In the genomic region with DNA sequence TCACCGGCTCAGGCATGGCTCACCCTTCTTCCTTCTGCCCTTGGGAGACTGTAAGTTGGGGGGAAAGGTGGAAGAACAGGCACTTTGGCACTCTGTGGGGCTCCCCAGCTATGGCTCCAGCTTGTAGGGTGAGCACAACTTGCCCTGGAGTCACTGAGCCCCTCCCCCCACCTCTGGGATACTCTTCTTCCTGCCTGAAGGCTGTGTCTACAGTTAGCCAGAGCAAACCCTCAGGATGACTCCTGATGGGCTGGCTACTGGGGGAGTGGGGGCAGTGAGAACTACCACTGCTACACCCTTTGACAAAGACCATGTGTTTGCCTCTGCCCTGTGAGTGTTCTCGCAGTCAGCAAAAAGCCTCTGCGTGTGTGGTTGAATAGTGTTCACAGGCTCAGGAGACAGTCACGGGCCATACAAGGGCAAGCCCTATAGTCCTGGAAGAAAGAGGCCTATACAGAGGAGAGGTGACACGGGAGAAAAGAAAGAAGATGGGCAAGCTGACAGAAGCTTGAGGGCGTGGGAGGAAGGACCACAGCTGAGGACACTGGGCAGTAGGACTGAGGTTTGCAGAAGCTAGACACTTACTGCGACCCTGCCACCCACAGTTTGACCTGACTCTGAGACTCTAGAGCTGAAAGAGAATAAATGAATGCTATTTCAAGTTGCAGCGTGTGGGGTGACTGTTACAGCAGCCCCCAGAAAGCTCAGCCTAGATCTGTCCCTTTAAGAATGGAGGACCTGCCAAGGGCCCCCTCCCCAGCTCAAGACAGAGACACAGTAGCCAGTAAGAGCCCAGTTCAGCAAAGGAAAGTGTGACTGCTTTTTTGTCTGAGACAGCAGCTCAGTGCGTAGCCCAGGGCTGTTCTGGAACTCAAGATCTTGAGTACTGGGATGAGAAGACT, we compare ENCODE assay signal across 12 mouse cellular contexts. TPM values are rescaled to one million over a fixed set of nuclear protein-coding genes. Genes with fewer than 3 reads are reported as not detected.
A peak's percentile ranks its signal among the peaks of the same experiment; 100 is the strongest.
DNase-seq lines count a peak whose midpoint lies in the region; ATAC-seq and TF ChIP-seq lines count a peak whose summit lies in the region.
"Had no signal": no experiment of that assay in that cellular context is flagged by ENCODE, and none has a peak within 500 bp of the region (broad histone marks: within the 10 kb centered on the region; RNA-seq: fewer than 3 reads in every experiment).

No protein-coding gene starts in this region.

- H3K4me1 ChIP-seq in heart, embryonic 10.5 days = peaks cover 68% of the 10 kb centered on the region
- peaks cover 17% of the 10 kb centered on the region for H3K4me1 ChIP-seq in limb, embryonic 14.5 days (ENCODE audit: control insufficient read depth, insufficient read depth, low read length)
- peaks cover 14% of the 10 kb centered on the region for H3K4me1 ChIP-seq in stomach, embryonic 16.5 days (ENCODE audit: control insufficient read depth, insufficient read depth, low read length)
- peaks cover 17% of the 10 kb centered on the region for H3K4me1 ChIP-seq in kidney, embryonic 14.5 days (ENCODE audit: control insufficient read depth, insufficient read depth, low read length)

- H3K9me3 ChIP-seq in heart, embryonic 10.5 days = no peaks in the 10 kb centered on the region
- H3K9me3 ChIP-seq in limb, embryonic 14.5 days (ENCODE audit: control insufficient read depth, low read length) = no peaks in the 10 kb centered on the region
- no peaks in the 10 kb centered on the region for H3K9me3 ChIP-seq in stomach, embryonic 16.5 days (replicated peaks; ENCODE audit: control insufficient read depth, low read length)
- no peaks in the 10 kb centered on the region for H3K9me3 ChIP-seq in kidney, embryonic 14.5 days (ENCODE audit: control insufficient read depth, low read length)
- H3K9me3 ChIP-seq: embryonic facial prominence, embryonic 15.5 days had no signal

- ATAC-seq in limb, embryonic 14.5 days (ENCODE audit: low FRiP score, low read depth) = no peak
- no peak for ATAC-seq in stomach, embryonic 16.5 days (ENCODE audit: insufficient read depth, low FRiP score)
- no peak for ATAC-seq in kidney, embryonic 14.5 days (ENCODE audit: low FRiP score, low TSS enrichment)

- TF ChIP-seq POLR2A in limb, embryonic 14.5 days (IDR thresholded peaks at IDR 0.05; ENCODE audit: borderline replicate concordance, extremely low read depth, insufficient read depth, insufficient read length) = no peak

- peak overlapping the region; percentile 16; the same call in 1 of the 2 replicates for H3K9ac ChIP-seq in limb, embryonic 14.5 days (ENCODE audit: low read depth, low read length, severe bottlenecking)
- H3K9ac ChIP-seq in stomach, embryonic 16.5 days (ENCODE audit: low read length) = peak overlapping the region; percentile 28; the same call in 1 of the 2 replicates
- H3K9ac ChIP-seq in kidney, embryonic 14.5 days (ENCODE audit: low read depth, low read length) = no peak overlapping the region
- H3K9ac ChIP-seq: embryonic facial prominence, embryonic 15.5 days had no signal

- 49% methylated on average over 9 of the region's 9 CpGs for WGBS in heart, embryonic 10.5 days
- 59% methylated on average over 9 of the region's 9 CpGs for WGBS in limb, embryonic 14.5 days
- 51% methylated on average over 9 of the region's 9 CpGs for WGBS in stomach, embryonic 16.5 days
- WGBS in kidney, embryonic 14.5 days = 58% methylated on average over 9 of the region's 9 CpGs

- no peak for TF ChIP-seq CTCF in layer of hippocampus, adult 2 months (conservative IDR thresholded peaks at IDR 0.05)

- no peak overlapping the region; the same call in 1 of the 2 replicates for H3K4me3 ChIP-seq in heart, embryonic 10.5 days
- no peak overlapping the region for H3K4me3 ChIP-seq in limb, embryonic 14.5 days (replicated peaks; ENCODE audit: low read length)
- H3K4me3 ChIP-seq in stomach, embryonic 16.5 days (replicated peaks; ENCODE audit: low read length) = no peak overlapping the region
- H3K4me3 ChIP-seq in kidney, embryonic 14.5 days (ENCODE audit: low read length) = no peak overlapping the region
- H3K4me3 ChIP-seq in layer of hippocampus, adult 2 months = no peak overlapping the region
- H3K4me3 ChIP-seq: embryonic facial prominence, embryonic 15.5 days had no signal

- no peaks in the 10 kb centered on the region for H3K27me3 ChIP-seq in heart, embryonic 10.5 days (ENCODE audit: insufficient read depth, poor library complexity, severe bottlenecking)
- H3K27me3 ChIP-seq in limb, embryonic 14.5 days (ENCODE audit: control insufficient read depth, insufficient read depth, low read length) = no peaks in the 10 kb centered on the region
- H3K27me3 ChIP-seq in stomach, embryonic 16.5 days (ENCODE audit: control insufficient read depth, insufficient read depth, low read length) = no peaks in the 10 kb centered on the region
- H3K27me3 ChIP-seq in kidney, embryonic 14.5 days (ENCODE audit: control insufficient read depth, insufficient read depth, low read length) = no peaks in the 10 kb centered on the region; the same call in 1 of the 2 replicates
- H3K27me3 ChIP-seq: embryonic facial prominence, embryonic 15.5 days had no signal

- no peak overlapping the region for H3K4me2 ChIP-seq in limb, embryonic 14.5 days (replicated peaks; ENCODE audit: low read depth, low read length, severe bottlenecking)
- no peak overlapping the region for H3K4me2 ChIP-seq in stomach, embryonic 16.5 days (ENCODE audit: low read depth, low read length)
- H3K4me2 ChIP-seq in kidney, embryonic 14.5 days (replicated peaks; ENCODE audit: low read depth, low read length) = no peak overlapping the region
- H3K4me2 ChIP-seq: embryonic facial prominence, embryonic 15.5 days had no signal

- DNase-seq in heart, embryonic 10.5 days (ENCODE audit: low spot score) = no peak
- no peak for DNase-seq in heart, adult 11 months
- peak; percentile 21 for DNase-seq in retina, embryonic 14.5 days (ENCODE audit: low spot score)
- DNase-seq in retina, postnatal 1 day = no peak
- no peak for DNase-seq in limb, embryonic 14.5 days (ENCODE audit: low spot score)
- DNase-seq in layer of hippocampus, adult 2 months (ENCODE audit: low spot score in 2 of 2) = no peak
- DNase-seq: gastrocnemius, postnatal 36 days; kidney, adult 8-10 months; spleen, adult 18-20 months had no signal

- no peaks in the 10 kb centered on the region for H3K36me3 ChIP-seq in heart, embryonic 10.5 days
- H3K36me3 ChIP-seq in limb, embryonic 14.5 days (ENCODE audit: control insufficient read depth, insufficient read depth, low read length) = no peaks in the 10 kb centered on the region
- H3K36me3 ChIP-seq in stomach, embryonic 16.5 days (ENCODE audit: control insufficient read depth, insufficient read depth, low read length) = no peaks in the 10 kb centered on the region
- H3K36me3 ChIP-seq in kidney, embryonic 14.5 days (ENCODE audit: control insufficient read depth, insufficient read depth, low read length) = no peaks in the 10 kb centered on the region
- H3K36me3 ChIP-seq: embryonic facial prominence, embryonic 15.5 days had no signal

- H3K27ac ChIP-seq in heart, embryonic 10.5 days = peak overlapping the region; percentile 80
- no peak overlapping the region for H3K27ac ChIP-seq in limb, embryonic 14.5 days (replicated peaks; ENCODE audit: low read depth, low read length)
- H3K27ac ChIP-seq in stomach, embryonic 16.5 days (ENCODE audit: low read length) = no peak overlapping the region
- H3K27ac ChIP-seq in kidney, embryonic 14.5 days (ENCODE audit: low read depth, low read length) = no peak overlapping the region
- H3K27ac ChIP-seq in layer of hippocampus, adult 2 months = no peak overlapping the region
- H3K27ac ChIP-seq: embryonic facial prominence, embryonic 15.5 days had no signal

RNA-seq across cellular contexts. Expression of a gene that starts 9.7 kb away (rescaled TPM):
- polyA plus RNA-seq in heart, embryonic 10.5 days (2016; fragmentation: Nextera tagmentation; extraction: Ambion mirVana) = 21.2 and 32.5 TPM in 2 replicates
- 62.1 and 85.3 TPM in 2 replicates for polyA plus RNA-seq in limb, embryonic 14.5 days (2012; rRNA removed)
- 29.7 and 33.1 TPM in 2 replicates for polyA plus RNA-seq in limb, embryonic 14.5 days (2014; fragmentation: Nextera tagmentation; extraction: Ambion mirVana)
- 13.9 and 16.1 TPM in 2 replicates for polyA plus RNA-seq in stomach, embryonic 16.5 days (2015; fragmentation: Nextera tagmentation; extraction: Ambion mirVana)
- 29.1 and 34.4 TPM in 2 replicates for polyA plus RNA-seq in kidney, embryonic 14.5 days (2014; fragmentation: Nextera tagmentation; extraction: Ambion mirVana)
- 10 to 100 TPM; 78.1 to 89.7 TPM for total RNA-seq in layer of hippocampus, adult 2 months (2021)

RNA-seq across cellular contexts. Expression of a gene that starts 48.9 kb away (rescaled TPM):
- 11.6 and 18.2 TPM in 2 replicates for polyA plus RNA-seq in heart, embryonic 10.5 days (2016; fragmentation: Nextera tagmentation; extraction: Ambion mirVana)
- 5.4 and 9.2 TPM in 2 replicates for polyA plus RNA-seq in limb, embryonic 14.5 days (2012; rRNA removed)
- 4.7 and 7.2 TPM in 2 replicates for polyA plus RNA-seq in limb, embryonic 14.5 days (2014; fragmentation: Nextera tagmentation; extraction: Ambion mirVana)
- 8.1 and 9.5 TPM in 2 replicates for polyA plus RNA-seq in stomach, embryonic 16.5 days (2015; fragmentation: Nextera tagmentation; extraction: Ambion mirVana)
- 13.6 and 13.9 TPM in 2 replicates for polyA plus RNA-seq in kidney, embryonic 14.5 days (2014; fragmentation: Nextera tagmentation; extraction: Ambion mirVana)
- 1 to 10 TPM; 3.8 to 7.9 TPM for total RNA-seq in layer of hippocampus, adult 2 months (2021)
